Mouse (Mus musculus) midbrain, embryonic 12.5 days (tissue): ENCODE measurements around the gene Keg1. TPM values are rescaled to one million over a fixed set of nuclear protein-coding genes. Genes with fewer than 3 reads are reported as not detected.
"Not testable (repeated sequence)": the region's sequence is repeated elsewhere in the genome, so short reads cannot be mapped to it uniquely, and the experiment has no call there.

ENCODE experiments used
- ATAC-seq: fragments of 200-750 bp; cut with Nextera tagmentation; 2 replicates; pipeline ENCODE4 v1.8.0; 2017; ENCODE audit warnings: low read depth, moderate TSS enrichment, moderate library complexity; ENCODE audit not compliant: low FRiP score
- H3K27ac ChIP-seq: fragments of 300-500 bp; sonication (generic); replicated peaks from 2 replicates; pipeline ENCODE4 v1.5.1; 2016; ENCODE audit warnings: mild to moderate bottlenecking
- H3K27me3 ChIP-seq: fragments of 300-500 bp; sonication (generic); 2 replicates; pipeline ENCODE4 v1.6.1; 2016; ENCODE audit warnings: mild to moderate bottlenecking
- H3K36me3 ChIP-seq: fragments of 300-500 bp; sonication (generic); 2 replicates; pipeline ENCODE4 v1.6.1; 2016
- H3K4me1 ChIP-seq: fragments of 300-500 bp; sonication (generic); 2 replicates; pipeline ENCODE4 v1.6.1; 2016
- H3K4me2 ChIP-seq: fragments of 300-500 bp; sonication (generic); replicated peaks from 2 replicates; pipeline ENCODE4 v1.6.1; 2016; ENCODE audit warnings: mild to moderate bottlenecking, moderate library complexity
- H3K4me3 ChIP-seq: fragments of 300-500 bp; sonication (generic); 2 replicates; pipeline ENCODE4 v1.5.1; 2016; ENCODE audit warnings: mild to moderate bottlenecking
- H3K9ac ChIP-seq: fragments of 300-500 bp; sonication (generic); replicated peaks from 2 replicates; pipeline ENCODE4 v1.6.1; 2016; ENCODE audit warnings: mild to moderate bottlenecking, moderate library complexity
- H3K9me3 ChIP-seq: fragments of 300-500 bp; sonication (generic); 2 replicates; pipeline ENCODE4 v1.6.1; 2016; ENCODE audit warnings: mild to moderate bottlenecking
- WGBS: fragments of 180-500 bp; shearing (Covaris S2); methylation state at CpG from one replicate; pipeline ENCODE4 v1.1.7; 2016; 5-methylcytosine and 5-hydroxymethylcytosine counted together
- polyA plus RNA-seq: library from polyadenylated mRNA; unstranded; fragments of >200 nt; fragmentation: Nextera tagmentation; extraction: Ambion mirVana; gene quantifications from 2 replicates; pipeline ENCODE4 v1.2.1, GENCODE M21; 2016

The Keg1 gene
- polyA plus RNA-seq, 1 experiment from 2014 or later: not detected

GRCm38 (mm10) chr19:12720463-12720862, 24.9 kb downstream of the Keg1 start:
- H3K9me3 ChIP-seq: no peaks in the 10 kb centered on the region

GRCm38 (mm10) chr19:12720919-12721318, 25.3 kb downstream of the Keg1 start:
- 78% methylated on average over 5 of the region's 5 CpGs for WGBS
- not testable (repeated sequence) for ATAC-seq, H3K27ac ChIP-seq, H3K4me1 ChIP-seq, H3K4me2 ChIP-seq, H3K36me3 ChIP-seq, H3K4me3 ChIP-seq, H3K27me3 ChIP-seq, H3K9ac ChIP-seq, H3K9me3 ChIP-seq

More at GRCm38 (mm10) chr19:12720463-12720862, 24.9 kb downstream of the Keg1 start:
- Histone ChIP-seq H3K4me3 (no peak overlapping the region), H3K36me3 (no peaks in the 10 kb centered on the region), H3K27me3 (no peaks in the 10 kb centered on the region), H3K4me1 (no peaks in the 10 kb centered on the region), H3K27ac (no peak overlapping the region), H3K9ac (no peak overlapping the region), H3K4me2 (no peak overlapping the region)
- 72% methylated on average over 2 of the region's 2 CpGs for WGBS
- ATAC-seq: no peak

DNA sequence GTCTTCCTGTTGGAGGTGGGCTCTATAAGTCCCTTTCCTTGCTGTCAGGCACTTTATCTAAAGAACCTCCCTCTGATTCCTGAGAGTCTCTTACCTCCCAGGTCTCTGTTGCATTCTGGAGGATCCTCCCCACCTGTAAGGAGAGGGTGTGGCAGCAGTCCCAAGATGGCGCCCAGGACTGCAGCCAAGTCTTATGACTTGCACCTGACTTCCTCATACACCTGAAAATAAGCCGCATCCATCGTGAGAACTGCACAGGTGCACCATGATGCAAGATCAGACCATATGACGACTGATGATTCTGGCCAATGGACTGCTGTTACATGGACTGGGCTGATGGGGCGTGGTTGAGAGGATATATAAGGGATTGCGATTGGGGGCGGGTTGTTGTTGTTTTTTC, 26.0 kb downstream of the Keg1 start:
- H3K27ac ChIP-seq, H3K9me3 ChIP-seq, H3K4me3 ChIP-seq, H3K4me2 ChIP-seq, H3K36me3 ChIP-seq, H3K4me1 ChIP-seq, H3K27me3 ChIP-seq, ATAC-seq, H3K9ac ChIP-seq: not testable (repeated sequence)
- 91% methylated on average over 7 of the region's 7 CpGs for WGBS

DNA sequence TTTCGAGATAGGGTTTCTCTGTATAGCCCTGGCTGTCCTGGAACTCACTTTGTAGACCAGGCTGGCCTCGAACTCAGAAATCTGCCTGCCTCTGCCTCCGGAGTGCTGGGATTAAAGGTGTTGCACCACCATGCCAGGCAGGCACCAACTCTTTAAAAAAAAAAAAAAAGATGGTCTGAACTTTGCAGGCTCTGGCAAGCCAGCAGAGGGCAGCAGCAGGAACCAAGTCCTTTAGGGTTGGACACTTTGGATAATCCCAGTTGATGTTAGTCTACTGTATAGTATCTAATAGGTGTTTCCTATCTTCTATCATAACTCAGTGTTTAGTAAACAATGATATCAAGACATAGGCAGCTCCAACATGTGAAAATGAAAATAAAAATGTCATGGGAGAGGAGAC, 26.7 kb downstream of the Keg1 start:
- no peak for ATAC-seq
- Histone ChIP-seq H3K27ac (no peak overlapping the region), H3K36me3 (no peaks in the 10 kb centered on the region), H3K4me2 (no peak overlapping the region), H3K4me3 (no peak overlapping the region), H3K4me1 (no peaks in the 10 kb centered on the region), H3K27me3 (no peaks in the 10 kb centered on the region), H3K9ac (no peak overlapping the region), H3K9me3 (no peaks in the 10 kb centered on the region)
- 55% methylated on average over 2 of the region's 3 CpGs for WGBS

DNA sequence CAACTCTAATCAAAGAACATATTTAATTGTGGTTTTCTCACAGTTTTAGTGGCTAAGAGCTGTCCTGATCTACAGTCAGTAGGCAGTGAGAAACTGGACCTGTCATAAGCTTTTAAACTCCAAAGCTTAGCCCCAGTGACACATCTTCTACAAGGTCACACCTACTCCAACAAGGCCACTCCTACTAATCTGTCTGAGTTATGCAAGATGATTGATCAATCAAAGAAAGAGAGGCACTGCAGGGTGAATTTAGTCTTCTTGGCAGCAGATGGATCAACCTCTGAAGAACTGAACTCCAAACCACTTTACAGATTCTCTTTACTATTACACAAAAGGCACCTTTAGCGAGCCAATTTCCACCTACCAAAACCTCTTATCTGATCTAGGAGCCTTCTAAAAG, 30.3 kb downstream of the Keg1 start:
- H3K27ac ChIP-seq: no peak overlapping the region
- no peaks in the 10 kb centered on the region for H3K36me3 ChIP-seq
- WGBS: 95% methylated on average over 1 of the region's 1 CpGs

DNA sequence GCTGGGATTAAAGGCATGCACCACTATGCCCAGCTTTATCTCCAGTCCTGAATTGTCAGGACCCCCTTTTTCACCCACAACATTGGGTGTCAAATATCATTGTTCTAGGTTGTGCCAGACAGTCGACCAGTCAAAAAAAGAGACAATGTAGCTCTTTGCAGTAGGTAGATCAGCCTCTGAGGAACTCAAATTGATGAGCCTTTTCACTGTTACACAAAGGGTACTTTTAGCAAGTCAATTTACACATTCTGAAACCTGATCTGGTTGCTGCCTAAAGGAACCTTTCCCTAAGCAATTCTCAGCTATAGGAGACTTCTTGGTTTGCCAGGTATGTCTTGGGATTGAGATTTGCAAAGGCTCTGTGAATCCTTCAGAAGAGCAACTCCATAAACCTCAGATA, 35.5 kb downstream of the Keg1 start:
- Histone ChIP-seq H3K27me3 (no peaks in the 10 kb centered on the region), H3K9me3 (no peaks in the 10 kb centered on the region), H3K36me3 (no peaks in the 10 kb centered on the region), H3K4me1 (no peaks in the 10 kb centered on the region), H3K27ac (no peak overlapping the region), H3K4me2 (no peak overlapping the region), H3K4me3 (no peak overlapping the region), H3K9ac (no peak overlapping the region)
- no peak for ATAC-seq
- whole genome bisulfite sequencing: 62% methylated on average over 1 of the region's 1 CpGs

More for the DNA sequence above, 30.3 kb downstream of the Keg1 start:
- Histone ChIP-seq H3K9me3 (no peaks in the 10 kb centered on the region), H3K27me3 (no peaks in the 10 kb centered on the region), H3K4me3 (no peak overlapping the region), H3K9ac (no peak overlapping the region), H3K4me1 (no peaks in the 10 kb centered on the region), H3K4me2 (no peak overlapping the region)
- ATAC-seq: no peak

- no peaks in the 10 kb centered on the region for H3K9me3 ChIP-seq
- H3K27me3 ChIP-seq: no peaks in the 10 kb centered on the region
- no peak overlapping the region for H3K4me2 ChIP-seq
- no peaks in the 10 kb centered on the region for H3K4me1 ChIP-seq
- no peak overlapping the region for H3K4me3 ChIP-seq
- no peaks in the 10 kb centered on the region for H3K36me3 ChIP-seq
- 89% methylated on average over 2 of the region's 2 CpGs for whole genome bisulfite sequencing
- H3K27ac ChIP-seq: no peak overlapping the region
- no peak overlapping the region for H3K9ac ChIP-seq
- ATAC-seq: no peak
Measured at GRCm38 (mm10) chr19:12731950-12732349, 36.4 kb downstream of the Keg1 start.

GRCm38 (mm10) chr19:12756286-12756685, 60.7 kb downstream of the Keg1 start:
- Histone ChIP-seq H3K36me3 (no peaks in the 10 kb centered on the region), H3K9ac (no peak overlapping the region), H3K4me3 (no peak overlapping the region), H3K9me3 (no peaks in the 10 kb centered on the region), H3K4me2 (no peak overlapping the region), H3K27ac (no peak overlapping the region), H3K4me1 (no peaks in the 10 kb centered on the region), H3K27me3 (no peaks in the 10 kb centered on the region)
- no peak for ATAC-seq
- 88% methylated on average over 3 of the region's 3 CpGs for WGBS

DNA sequence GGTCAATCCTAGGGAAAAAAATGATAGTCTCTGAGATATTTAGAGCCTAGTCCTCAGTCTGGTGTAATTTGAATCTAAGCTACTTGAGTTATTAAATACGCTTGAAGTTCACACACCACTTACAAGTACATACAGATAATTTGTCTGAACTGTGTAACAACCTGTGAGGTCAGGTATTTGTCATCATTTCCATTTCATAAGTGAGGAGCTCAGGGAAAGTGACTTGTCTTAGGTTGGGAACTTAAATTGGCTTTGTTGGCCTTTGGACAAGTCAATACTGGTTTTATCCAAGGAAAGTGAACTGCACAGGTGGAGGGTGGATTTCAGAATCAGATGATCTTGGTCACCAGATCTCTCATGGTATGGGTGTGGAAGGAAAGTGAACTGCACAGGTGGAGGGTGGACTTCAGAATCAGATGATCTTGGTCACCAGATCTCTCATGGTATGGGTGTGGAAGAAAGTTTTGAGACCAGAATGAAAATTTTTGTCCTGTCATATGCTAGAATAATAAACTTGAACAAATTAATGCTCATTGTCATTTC, 63.4 kb downstream of the Keg1 start:
- WGBS: 85% methylated on average over 1 of the region's 1 CpGs
- H3K4me1 ChIP-seq: no peaks in the 10 kb centered on the region
- H3K4me2 ChIP-seq: no peak overlapping the region

DNA sequence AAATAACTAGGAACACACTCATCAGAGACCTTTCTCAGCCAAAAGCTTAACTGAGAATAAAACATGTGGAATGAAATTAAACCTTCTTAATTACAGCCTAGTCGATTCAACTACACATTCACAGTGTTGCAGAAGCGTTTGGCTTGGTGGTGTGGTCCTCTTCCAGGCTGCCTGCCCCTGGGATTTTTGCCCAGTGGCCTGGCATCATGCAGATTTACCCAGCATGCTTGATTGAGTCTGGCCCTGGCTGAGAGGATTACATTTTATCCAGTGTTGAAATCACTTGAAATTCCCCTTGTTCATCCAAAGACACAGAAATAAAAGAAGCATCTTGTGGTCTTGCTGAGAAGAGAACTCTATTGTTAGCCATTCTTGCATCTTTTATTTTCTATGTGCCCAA, 64.1 kb downstream of the Keg1 start:
- H3K36me3 ChIP-seq: peaks cover 23% of the 10 kb centered on the region

More for the DNA sequence above, 63.4 kb downstream of the Keg1 start:
- no peaks in the 10 kb centered on the region for H3K27me3 ChIP-seq
- no peak overlapping the region for H3K27ac ChIP-seq
- no peak for ATAC-seq
- peaks cover 18% of the 10 kb centered on the region for H3K36me3 ChIP-seq
- H3K4me3 ChIP-seq: no peak overlapping the region
- no peak overlapping the region for H3K9ac ChIP-seq
- no peaks in the 10 kb centered on the region for H3K9me3 ChIP-seq

DNA sequence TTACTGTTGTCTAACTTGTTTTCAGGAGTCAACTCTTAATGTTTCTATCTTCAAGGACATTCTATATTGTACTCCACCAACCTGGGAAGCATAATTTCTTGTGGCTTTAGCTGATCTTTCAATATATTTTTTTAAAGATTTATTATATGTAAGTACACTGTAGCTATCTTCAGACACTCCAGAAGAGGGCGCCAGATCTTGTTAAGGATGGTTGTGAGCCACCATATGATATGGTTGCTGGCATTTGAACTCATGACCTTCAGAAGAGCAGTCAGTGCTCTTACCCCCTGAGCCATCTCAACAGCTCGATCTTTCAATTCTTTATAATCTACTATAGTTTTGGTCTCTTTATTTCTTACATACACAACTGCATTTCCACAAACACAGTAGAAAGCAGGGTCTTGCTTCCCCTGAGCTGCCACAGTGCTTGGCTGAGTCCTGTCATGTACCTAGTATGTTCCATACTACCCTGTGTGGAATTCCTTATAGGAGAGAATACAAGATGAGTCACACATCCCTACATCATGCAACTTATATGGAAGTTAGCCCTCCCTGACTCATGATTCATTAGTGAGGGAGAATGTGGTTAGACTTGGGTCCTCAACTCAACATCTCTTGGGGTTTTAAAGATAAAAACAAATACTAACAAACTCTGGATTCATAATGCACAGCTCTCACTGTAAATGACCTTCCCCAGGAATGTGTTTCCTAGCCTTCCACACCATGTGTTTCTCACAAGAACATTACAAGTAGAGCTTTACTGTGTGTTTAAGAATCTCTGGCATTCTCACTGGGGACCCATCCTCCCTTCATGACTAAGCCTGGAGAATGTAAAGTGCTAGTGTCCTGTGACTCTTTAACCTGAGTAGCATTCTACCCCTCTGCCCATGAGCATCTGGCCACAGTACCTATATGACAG, 66.9 kb downstream of the Keg1 start:
- no peaks in the 10 kb centered on the region for H3K27me3 ChIP-seq
- H3K27ac ChIP-seq: no peak overlapping the region
- H3K4me1 ChIP-seq: peaks cover 3% of the 10 kb centered on the region; the same call in 1 of the 2 replicates
- peaks cover 30% of the 10 kb centered on the region for H3K36me3 ChIP-seq
- no peak overlapping the region for H3K4me2 ChIP-seq
- no peak overlapping the region for H3K4me3 ChIP-seq
- WGBS: 62% methylated on average over 2 of the region's 2 CpGs
- no peaks in the 10 kb centered on the region for H3K9me3 ChIP-seq
- H3K9ac ChIP-seq: no peak overlapping the region
- peak; percentile 45; the same call in 1 of the 2 replicates for ATAC-seq

More for the DNA sequence above, 64.1 kb downstream of the Keg1 start:
- Histone ChIP-seq H3K4me1 (no peaks in the 10 kb centered on the region), H3K4me2 (no peak overlapping the region), H3K4me3 (no peak overlapping the region), H3K9ac (no peak overlapping the region), H3K27me3 (no peaks in the 10 kb centered on the region), H3K9me3 (no peaks in the 10 kb centered on the region), H3K27ac (no peak overlapping the region)
- 51% methylated on average over 2 of the region's 2 CpGs for WGBS
- no peak for ATAC-seq

GRCm38 (mm10) chr19:12765308-12765707, 69.7 kb downstream of the Keg1 start, which contains the start of gene Cntf:
TSS of gene Cntf (minus strand) at chr19:12765632.
- H3K9ac ChIP-seq: no peak within 1 kb of the TSS
- H3K27me3 ChIP-seq: no peaks in the 10 kb centered on the region
- no peak for ATAC-seq
- no peak within 1 kb of the TSS for H3K4me3 ChIP-seq
- no peak within 1 kb of the TSS for H3K27ac ChIP-seq
- WGBS: 60% methylated on average over 7 of the region's 7 CpGs
- H3K9me3 ChIP-seq: no peaks in the 10 kb centered on the region
- H3K4me2 ChIP-seq: no peak within 1 kb of the TSS
- H3K4me1 ChIP-seq: peaks cover 3% of the 10 kb centered on the region; the same call in 1 of the 2 replicates
- peaks cover 56% of the 10 kb centered on the region for H3K36me3 ChIP-seq
